Mouse (Mus musculus): Measurements from ENCODE around the gene Fastk. TPM values are rescaled to one million over a fixed set of nuclear protein-coding genes. Genes with fewer than 3 reads are reported as not detected.
A peak's percentile ranks its signal among the peaks of the same experiment; 100 is the strongest.

Fastk gene
- polyA plus RNA-seq, 1 experiment from 2014 or later: 107 TPM

DNA sequence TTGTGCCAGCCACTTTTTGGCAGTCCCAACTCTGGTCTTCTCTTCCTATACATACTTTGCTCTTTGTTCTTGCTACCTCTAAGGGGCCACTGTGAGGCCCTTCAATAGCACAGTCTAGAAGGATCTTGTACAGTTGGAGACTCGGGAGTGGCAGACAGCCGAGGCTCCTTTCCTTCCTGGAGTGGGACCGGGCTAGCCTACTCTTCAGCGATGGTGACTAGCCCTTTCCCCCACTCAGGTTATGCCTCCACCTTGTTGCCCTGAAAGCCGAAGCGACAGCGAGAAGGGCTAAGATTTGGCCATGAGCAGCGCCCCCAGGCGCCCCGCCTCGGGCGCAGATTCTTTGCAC lies 17.8 kb downstream of the Fastk start:
- no peaks in the 10 kb centered on the region for H3K9me3 ChIP-seq (ENCODE audit: control insufficient read depth, low read length)
- H3K27ac ChIP-seq (ENCODE audit: low read depth): no peak overlapping the region
- peaks cover 37% of the 10 kb centered on the region for H3K4me1 ChIP-seq (replicated peaks; ENCODE audit: control insufficient read depth, insufficient read depth, low read length)
- ATAC-seq (replicated peaks; ENCODE audit: low FRiP score, low TSS enrichment, low read depth) (no peak), DNase-seq (ENCODE audit: low spot score) (no peak)
- H3K4me3 ChIP-seq (ENCODE audit: low read depth, low read length): peak overlapping the region; percentile 18
- peak overlapping the region; percentile 88 for H3K4me2 ChIP-seq (ENCODE audit: low read length)
- H3K27me3 ChIP-seq (replicated peaks; ENCODE audit: control insufficient read depth, insufficient read depth, low read length): no peaks in the 10 kb centered on the region
- H3K36me3 ChIP-seq (ENCODE audit: control insufficient read depth, insufficient read depth, low read length): peaks cover 32% of the 10 kb centered on the region
- H3K9ac ChIP-seq (ENCODE audit: low read length): no peak overlapping the region
- 29% methylated on average over 12 of the region's 12 CpGs for WGBS

DNA sequence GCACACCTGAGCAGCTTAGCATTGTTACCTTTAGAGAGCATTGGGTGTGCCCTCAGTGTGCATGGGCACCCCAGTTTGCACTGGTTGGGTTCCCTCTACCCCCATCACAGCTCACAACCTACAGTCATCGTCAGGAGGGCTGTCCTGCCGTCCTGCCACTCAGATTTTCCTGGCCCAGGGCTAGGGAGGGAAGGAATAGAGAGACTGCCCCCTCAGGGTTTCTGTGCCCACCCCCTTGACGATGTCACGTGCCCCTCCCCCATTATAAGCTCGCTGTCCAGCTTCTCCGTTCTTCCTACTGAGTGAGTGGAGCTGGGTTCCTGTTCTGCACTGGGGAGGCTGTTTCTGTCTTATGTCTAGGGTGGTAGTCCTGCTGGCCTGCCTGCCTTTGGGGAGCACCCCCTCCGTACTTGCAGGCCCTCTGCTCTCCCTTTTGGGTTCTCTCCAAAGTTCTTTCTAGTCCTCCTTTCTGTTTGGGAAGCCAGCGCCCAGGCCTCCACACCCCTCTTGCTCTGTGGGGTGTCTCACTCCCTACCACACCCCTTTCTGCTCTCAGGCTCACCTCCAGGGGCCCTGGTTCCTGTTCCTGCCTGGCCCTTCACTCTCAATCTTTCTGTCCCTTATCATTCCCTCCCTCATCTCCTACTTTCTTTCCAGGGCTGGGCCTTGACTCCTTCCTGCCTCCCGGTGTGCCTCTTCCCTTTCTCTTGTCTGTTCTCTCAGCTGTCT lies 18.4 kb downstream of the Fastk start:
- 13% methylated on average over 9 of the region's 9 CpGs for WGBS
- Histone ChIP-seq H3K36me3 (ENCODE audit: control insufficient read depth, insufficient read depth, low read length) (peaks cover 29% of the 10 kb centered on the region), H3K4me3 (ENCODE audit: low read depth, low read length) (peak overlapping the region; percentile 70), H3K9ac (ENCODE audit: low read length) (0 out of 2 replicates have a peak overlapping the region, but pooled peaks have one; percentile 58), H3K27me3 (replicated peaks; ENCODE audit: control insufficient read depth, insufficient read depth, low read length) (no peaks in the 10 kb centered on the region), H3K4me1 (replicated peaks; ENCODE audit: control insufficient read depth, insufficient read depth, low read length) (peaks cover 38% of the 10 kb centered on the region), H3K9me3 (ENCODE audit: control insufficient read depth, low read length) (no peaks in the 10 kb centered on the region), H3K4me2 (ENCODE audit: low read length) (peak overlapping the region; percentile 88), H3K27ac (ENCODE audit: low read depth) (no peak overlapping the region)
- DNase-seq (ENCODE audit: low spot score) (no peak), ATAC-seq (replicated peaks; ENCODE audit: low FRiP score, low TSS enrichment, low read depth) (no peak)

DNA sequence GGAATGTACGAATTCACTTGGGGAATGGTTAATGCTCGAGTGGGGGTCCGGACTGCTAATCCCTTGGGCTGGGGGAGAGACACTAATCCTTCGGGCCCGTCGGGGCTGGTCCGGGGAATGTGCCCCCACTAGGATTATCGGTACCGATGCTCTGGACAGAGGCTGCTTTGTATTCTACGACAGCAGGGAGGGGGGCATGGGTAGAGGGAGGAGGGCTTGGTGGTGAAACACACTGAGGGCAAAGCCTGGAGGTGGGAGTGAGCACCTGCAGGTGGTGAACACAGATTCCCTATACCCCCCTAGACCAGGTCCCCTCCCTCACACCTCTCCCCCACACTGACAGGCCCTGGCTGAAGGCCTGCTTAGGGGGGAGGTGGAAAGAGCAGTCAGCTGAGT lies 19.1 kb downstream of the Fastk start:
- Histone ChIP-seq H3K36me3 (ENCODE audit: control insufficient read depth, insufficient read depth, low read length) (peaks cover 24% of the 10 kb centered on the region), H3K27ac (ENCODE audit: low read depth) (no peak overlapping the region), H3K4me2 (ENCODE audit: low read length) (peak overlapping the region; percentile 88), H3K9me3 (ENCODE audit: control insufficient read depth, low read length) (no peaks in the 10 kb centered on the region), H3K4me3 (ENCODE audit: low read depth, low read length) (peak overlapping the region; percentile 70), H3K4me1 (replicated peaks; ENCODE audit: control insufficient read depth, insufficient read depth, low read length) (peaks cover 38% of the 10 kb centered on the region), H3K9ac (ENCODE audit: low read length) (peak overlapping the region; percentile 58), H3K27me3 (replicated peaks; ENCODE audit: control insufficient read depth, insufficient read depth, low read length) (no peaks in the 10 kb centered on the region)
- 2% methylated on average over 10 of the region's 10 CpGs for WGBS
- ATAC-seq (replicated peaks; ENCODE audit: low FRiP score, low TSS enrichment, low read depth): no peak
- peak; percentile 62 for DNase-seq (ENCODE audit: low spot score)

DNA sequence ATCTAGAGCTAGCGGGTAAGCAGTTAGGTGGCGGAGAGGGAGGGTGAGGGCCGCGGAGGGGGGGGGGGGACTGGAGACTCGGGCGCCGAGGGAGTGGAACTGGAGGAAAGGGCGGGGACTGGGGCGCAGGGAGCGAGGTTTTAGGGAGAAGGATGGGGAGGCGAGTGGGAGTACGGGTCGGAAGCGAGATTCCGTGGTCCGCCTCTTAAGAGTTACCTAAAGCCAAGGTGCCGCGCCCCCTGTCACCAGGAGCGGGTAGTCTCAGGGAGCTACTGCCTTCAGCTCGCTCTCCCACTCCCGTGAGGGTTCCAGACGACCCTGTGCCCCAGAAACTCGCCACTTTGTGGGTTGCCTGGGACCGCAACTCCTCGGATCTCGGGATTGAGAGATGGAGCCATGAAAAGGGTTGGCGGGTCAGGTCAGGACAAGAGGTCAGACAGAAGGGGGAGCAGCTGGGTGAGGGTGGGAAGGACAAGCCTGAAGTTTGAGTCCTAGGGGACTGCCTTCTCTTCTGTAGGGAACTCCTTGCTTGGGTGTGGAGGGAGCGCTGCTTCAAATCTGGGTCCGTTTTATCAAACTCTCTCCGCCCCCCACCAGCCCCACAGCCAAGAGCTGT lies 19.6 kb downstream of the Fastk start:
- Histone ChIP-seq H3K9me3 (ENCODE audit: control insufficient read depth, low read length) (no peaks in the 10 kb centered on the region), H3K9ac (ENCODE audit: low read length) (peak overlapping the region; percentile 58), H3K36me3 (ENCODE audit: control insufficient read depth, insufficient read depth, low read length) (peaks cover 24% of the 10 kb centered on the region), H3K27ac (ENCODE audit: low read depth) (peak overlapping the region; percentile 93; the same call in 1 of the 2 replicates), H3K4me1 (replicated peaks; ENCODE audit: control insufficient read depth, insufficient read depth, low read length) (peaks cover 38% of the 10 kb centered on the region), H3K4me3 (ENCODE audit: low read depth, low read length) (peak overlapping the region; percentile 70), H3K27me3 (replicated peaks; ENCODE audit: control insufficient read depth, insufficient read depth, low read length) (no peaks in the 10 kb centered on the region), H3K4me2 (ENCODE audit: low read length) (peak overlapping the region; percentile 88)
- under 1% methylated on average over 30 of the region's 30 CpGs for WGBS
- DNase-seq (ENCODE audit: low spot score) (peak; percentile 85), ATAC-seq (replicated peaks; ENCODE audit: low FRiP score, low TSS enrichment, low read depth) (peak; percentile 6; the same call in 1 of the 2 replicates)

DNA sequence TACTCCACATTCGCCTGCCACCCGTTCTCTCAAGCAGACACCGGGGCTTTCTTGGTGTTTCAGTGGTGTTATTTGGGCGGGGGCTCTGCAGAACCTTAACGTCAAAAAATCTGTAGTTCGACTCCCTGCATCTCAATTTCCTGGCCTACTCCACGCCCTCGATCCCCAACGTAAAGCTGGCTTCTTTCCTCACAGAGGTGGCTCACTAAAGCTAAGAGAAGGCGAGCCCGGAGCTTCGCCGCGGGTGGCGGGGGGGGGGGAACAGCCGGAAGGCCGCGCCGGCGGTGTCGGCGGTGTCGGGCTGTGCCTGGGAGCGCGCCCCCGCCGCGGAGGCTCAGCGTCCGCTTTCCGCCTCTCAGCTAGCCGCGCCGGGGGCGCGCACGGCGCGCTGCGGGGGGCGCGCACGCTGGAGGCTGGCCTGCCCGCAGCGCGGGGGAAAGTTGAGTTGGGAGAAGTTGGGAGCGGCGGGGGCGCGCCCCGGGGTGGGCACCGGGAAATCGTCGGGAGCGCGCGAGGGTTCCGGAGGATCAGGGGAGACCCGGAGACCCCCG lies 20.2 kb downstream of the Fastk start:
- Histone ChIP-seq H3K4me1 (replicated peaks; ENCODE audit: control insufficient read depth, insufficient read depth, low read length) (peaks cover 38% of the 10 kb centered on the region), H3K4me2 (ENCODE audit: low read length) (peak overlapping the region; percentile 88), H3K9me3 (ENCODE audit: control insufficient read depth, low read length) (no peaks in the 10 kb centered on the region), H3K4me3 (ENCODE audit: low read depth, low read length) (peak overlapping the region; percentile 70), H3K27me3 (replicated peaks; ENCODE audit: control insufficient read depth, insufficient read depth, low read length) (no peaks in the 10 kb centered on the region), H3K36me3 (ENCODE audit: control insufficient read depth, insufficient read depth, low read length) (peaks cover 24% of the 10 kb centered on the region), H3K27ac (ENCODE audit: low read depth) (peak overlapping the region; percentile 93), H3K9ac (ENCODE audit: low read length) (peak overlapping the region; percentile 58)
- ATAC-seq (replicated peaks; ENCODE audit: low FRiP score, low TSS enrichment, low read depth) (no peak; the same call in 1 of the 2 replicates), DNase-seq (ENCODE audit: low spot score) (peak; percentile 90)
- WGBS: under 1% methylated on average over 55 of the region's 60 CpGs

DNA sequence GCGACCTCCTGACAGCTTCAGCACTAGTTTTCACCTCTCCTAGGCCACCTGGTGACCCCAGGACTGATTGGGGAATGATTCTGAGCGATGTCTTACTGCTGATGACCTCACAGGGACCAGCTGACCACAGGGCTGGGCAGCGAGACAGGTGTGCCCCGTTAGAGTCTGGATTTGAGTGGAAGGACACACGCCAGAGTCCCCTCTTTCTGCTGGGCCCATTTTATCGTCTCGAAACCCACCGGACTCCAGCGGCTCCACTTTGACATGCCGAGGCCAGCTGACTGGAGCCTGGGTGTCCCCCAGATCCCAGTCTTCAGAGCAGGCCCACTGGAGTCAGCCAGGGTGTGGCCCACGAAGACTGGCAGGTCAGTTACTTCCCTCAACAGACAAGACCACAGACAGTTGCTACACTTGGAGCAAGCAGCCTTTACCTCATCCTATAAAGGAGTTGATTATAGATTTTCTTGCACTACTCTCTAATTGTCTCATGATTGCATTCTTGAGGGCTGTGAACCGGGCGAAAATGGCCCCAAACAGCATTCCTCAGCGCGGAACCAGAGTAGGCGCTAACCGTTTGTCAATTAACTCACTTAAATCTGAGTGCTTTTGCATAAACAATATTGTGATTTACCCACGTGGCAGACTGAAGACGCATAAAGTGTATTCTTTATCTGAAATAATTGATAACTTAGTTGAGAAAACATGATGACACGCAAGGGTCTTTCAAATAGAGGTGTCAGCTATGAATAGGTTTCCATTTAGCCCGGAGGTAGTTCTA lies 20.9 kb downstream of the Fastk start:
- H3K9me3 ChIP-seq (ENCODE audit: control insufficient read depth, low read length): no peaks in the 10 kb centered on the region
- DNase-seq (ENCODE audit: low spot score) (peak; percentile 61), ATAC-seq (replicated peaks; ENCODE audit: low FRiP score, low TSS enrichment, low read depth) (no peak)
- peak overlapping the region; percentile 65 for H3K9ac ChIP-seq (ENCODE audit: low read length)
- peaks cover 38% of the 10 kb centered on the region for H3K4me1 ChIP-seq (replicated peaks; ENCODE audit: control insufficient read depth, insufficient read depth, low read length)
- 9% methylated on average over 21 of the region's 21 CpGs for WGBS
- peak overlapping the region; percentile 88 for H3K4me2 ChIP-seq (ENCODE audit: low read length)
- peaks cover 24% of the 10 kb centered on the region; the same call in 1 of the 2 replicates for H3K36me3 ChIP-seq (ENCODE audit: control insufficient read depth, insufficient read depth, low read length)
- H3K27me3 ChIP-seq (replicated peaks; ENCODE audit: control insufficient read depth, insufficient read depth, low read length): no peaks in the 10 kb centered on the region
- H3K27ac ChIP-seq (ENCODE audit: low read depth): peak overlapping the region; percentile 93
- peak overlapping the region; percentile 70 for H3K4me3 ChIP-seq (ENCODE audit: low read depth, low read length)

DNA sequence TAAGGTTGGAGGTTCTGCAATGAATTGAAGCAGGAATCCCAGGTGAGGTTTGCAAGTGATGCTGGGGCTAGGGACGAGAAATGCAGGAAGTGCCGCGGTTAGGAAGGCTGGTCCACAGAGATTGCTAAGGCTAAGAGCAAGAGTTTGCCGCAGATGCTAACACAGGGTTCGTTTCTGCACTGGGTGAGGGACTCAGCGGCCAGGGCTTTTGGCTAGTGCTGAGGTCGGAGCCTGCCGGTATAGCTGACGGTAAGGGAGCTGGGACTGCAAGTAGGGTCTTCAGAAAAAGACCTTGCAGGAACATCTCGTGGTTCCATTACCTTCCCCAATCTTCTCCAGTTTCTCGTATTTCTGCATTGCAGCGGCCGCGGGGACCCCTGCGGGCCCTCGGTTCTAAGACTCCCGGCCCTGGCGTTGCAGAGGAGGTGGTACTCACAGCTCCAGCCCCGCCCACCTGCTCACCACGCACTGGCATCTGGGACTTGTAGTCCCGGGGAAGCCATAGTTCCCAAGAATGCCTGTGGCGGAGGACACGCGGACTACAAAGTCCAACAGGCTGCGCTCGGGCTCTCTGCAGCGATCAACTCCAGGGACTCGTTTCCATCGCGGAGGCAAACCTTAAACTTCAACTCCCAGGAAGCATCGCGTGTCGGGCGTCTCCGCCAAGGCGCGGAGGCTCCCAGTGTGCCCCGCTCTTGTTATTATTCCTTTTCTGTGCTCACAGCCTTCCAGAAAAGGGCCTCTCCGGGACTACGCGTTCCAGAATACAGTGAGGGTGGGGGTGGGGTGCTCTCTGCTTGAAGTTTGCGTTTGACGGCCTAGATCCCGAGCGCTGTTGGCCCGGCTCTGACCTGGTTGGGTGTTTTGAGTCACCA lies 21.7 kb downstream of the Fastk start, which contains the start of the genes Cdk5 and Slc4a2:
Cdk5 (minus strand) TSS at position 402 of the 875 bp plus-strand sequence.
Slc4a2 (plus strand) TSS at position 709 of the 875 bp plus-strand sequence.
- H3K4me1 ChIP-seq (replicated peaks; ENCODE audit: control insufficient read depth, insufficient read depth, low read length): peaks cover 38% of the 10 kb centered on the region
- peaks cover 31% of the 10 kb centered on the region; the same call in 1 of the 2 replicates for H3K36me3 ChIP-seq (ENCODE audit: control insufficient read depth, insufficient read depth, low read length)
- peak within 1 kb of the TSS; percentile 70 for H3K4me3 ChIP-seq (ENCODE audit: low read depth, low read length)
- under 1% methylated on average over 46 of the region's 46 CpGs for WGBS
- H3K27ac ChIP-seq (ENCODE audit: low read depth): peak within 1 kb of the TSS; percentile 93
- H3K4me2 ChIP-seq (ENCODE audit: low read length): peak within 1 kb of the TSS; percentile 88
- ATAC-seq (replicated peaks; ENCODE audit: low FRiP score, low TSS enrichment, low read depth): peak; percentile 90
- peak within 1 kb of the TSS; percentile 65 for H3K9ac ChIP-seq (ENCODE audit: low read length)
- H3K27me3 ChIP-seq (replicated peaks; ENCODE audit: control insufficient read depth, insufficient read depth, low read length): no peaks in the 10 kb centered on the region
- DNase-seq (ENCODE audit: low spot score): peak; percentile 98
- H3K9me3 ChIP-seq (ENCODE audit: control insufficient read depth, low read length): no peaks in the 10 kb centered on the region
